Mouse (Mus musculus) fibroblast of lung, adult 2 months (primary cell): Measurements from ENCODE around the gene Wdr59.
"Not testable (repeated sequence)": the region's sequence is repeated elsewhere in the genome, so short reads cannot be mapped to it uniquely, and the experiment has no call there.

Experiments used
- DNase-seq: peaks from one replicate; pipeline ENCODE4 v3.0.0-alpha.2; 2011; ENCODE audit warnings: low read depth

The Wdr59 gene

GRCm38 (mm10) chr8:111537765-111538158, 15.9 kb upstream of the Wdr59 start:
- DNase-seq: no peak

- no peak for DNase-seq
Observed at GRCm38 (mm10) chr8:111536978-111537764, 15.3 kb upstream of the Wdr59 start.

DNA sequence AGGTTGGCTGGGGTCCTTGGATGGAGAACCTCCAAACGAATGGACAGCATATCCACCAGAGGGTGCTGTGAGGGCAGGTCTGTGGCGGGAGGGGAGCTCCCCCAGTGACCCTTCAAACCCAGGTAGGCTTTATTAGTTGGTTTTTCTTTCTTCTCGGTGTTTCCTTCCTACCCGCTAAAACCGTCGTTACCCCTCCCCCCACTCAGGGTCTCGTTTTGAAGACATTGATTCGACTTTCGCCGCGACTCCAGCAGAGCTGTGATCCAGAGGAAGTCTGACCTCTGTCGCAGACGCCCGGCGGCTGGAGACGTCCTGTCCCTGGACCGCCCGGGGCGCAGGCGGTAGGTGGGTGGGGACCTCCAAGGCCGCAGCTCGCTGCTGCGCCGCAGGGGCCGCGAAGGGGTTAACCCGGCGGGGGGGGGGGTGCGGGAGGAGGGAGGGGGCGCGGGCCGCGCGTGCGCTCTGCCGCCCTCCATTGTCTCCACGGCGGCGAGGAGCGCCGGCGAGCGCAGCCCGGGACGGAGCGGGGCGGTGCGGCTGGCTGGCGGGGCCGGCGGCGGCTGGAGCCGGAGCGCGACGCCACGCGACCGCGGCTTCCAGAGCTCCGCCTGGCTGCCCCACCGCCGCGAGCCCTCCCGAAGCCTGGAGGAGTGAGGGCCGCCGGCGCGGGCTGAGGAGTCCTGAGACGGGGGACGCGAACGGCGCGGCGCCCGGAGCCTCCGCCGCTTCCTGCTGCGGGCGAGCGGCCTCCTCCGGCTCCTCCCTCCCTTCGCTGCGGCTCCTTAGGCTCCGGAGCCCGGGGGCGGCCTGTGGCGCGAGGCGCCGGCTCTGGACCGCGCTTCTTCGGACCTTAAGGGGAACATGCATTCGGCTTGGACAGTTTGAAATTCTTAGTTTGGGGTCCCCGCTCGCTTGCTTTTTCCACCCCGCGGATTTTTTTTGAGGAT, 14.4 kb upstream of the Wdr59 start, which contains the start of gene Znrf1:
Gene Znrf1, plus strand, starts transcription at position 67 of the 947 bp plus-strand sequence.
- no peak for DNase-seq

DNA sequence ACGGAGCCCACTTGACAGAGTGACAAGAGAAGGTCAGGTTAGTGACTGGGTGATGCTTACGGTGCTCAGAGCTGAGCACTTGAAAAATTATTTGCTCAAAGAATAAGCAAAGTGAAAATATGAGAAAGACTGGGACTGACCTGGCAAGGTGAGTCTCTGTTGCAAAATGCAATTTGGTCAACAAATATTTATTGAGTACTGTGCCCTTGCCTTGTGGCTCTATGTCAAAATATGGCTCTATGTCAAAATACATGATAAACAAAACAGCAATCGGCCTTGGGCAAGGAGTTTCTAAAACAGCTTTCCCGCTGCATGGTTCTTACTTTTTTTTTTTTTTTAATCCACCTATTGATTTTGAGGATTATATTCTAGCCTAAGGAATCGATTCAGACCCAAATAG, 13.6 kb upstream of the Wdr59 start:
- DNase-seq: no peak

DNA sequence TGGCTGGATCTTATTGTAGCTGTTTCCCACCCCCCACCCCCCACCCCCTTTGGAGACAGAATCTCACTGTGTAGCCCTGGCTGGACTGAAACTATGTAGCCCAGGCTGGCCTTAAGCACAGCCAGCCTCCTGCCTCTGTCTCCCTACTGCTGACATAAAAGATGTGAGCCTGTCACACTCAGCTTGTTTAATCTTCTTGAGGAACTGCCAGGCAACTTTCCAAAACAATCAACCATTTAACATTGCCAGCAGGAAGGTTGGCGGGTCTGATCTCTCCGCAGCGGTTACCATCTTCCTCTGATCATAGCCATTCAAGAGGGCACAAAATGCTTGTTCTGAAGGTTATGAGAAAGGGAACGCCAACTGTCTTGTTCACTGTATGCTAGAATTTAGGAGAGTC, 11.6 kb upstream of the Wdr59 start:
- DNase-seq: no peak

- DNase-seq: no peak
Observed at GRCm38 (mm10) chr8:111531621-111532020, 9.7 kb upstream of the Wdr59 start.

DNA sequence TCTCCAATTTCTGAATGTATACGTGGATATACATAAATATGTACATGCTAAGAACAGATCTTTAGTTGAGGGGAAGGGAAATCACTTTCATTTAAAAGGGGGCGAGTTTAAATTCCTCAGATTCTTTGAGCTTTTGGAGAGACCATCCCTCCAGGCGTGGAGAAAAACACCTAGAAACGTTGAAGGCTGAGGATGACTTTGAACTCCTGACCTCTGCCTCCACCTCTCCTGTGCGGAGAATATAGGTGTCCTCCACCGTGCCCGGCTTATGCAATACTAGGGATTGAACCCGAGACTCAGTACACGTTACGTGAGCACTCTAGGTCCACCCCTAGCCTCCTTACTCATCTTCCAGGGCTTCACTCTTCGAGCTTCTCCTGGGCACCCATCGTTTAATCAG, 9.3 kb upstream of the Wdr59 start:
- DNase-seq: no peak

- DNase-seq: no peak
Observed at GRCm38 (mm10) chr8:111528071-111528470, 6.2 kb upstream of the Wdr59 start.

DNA sequence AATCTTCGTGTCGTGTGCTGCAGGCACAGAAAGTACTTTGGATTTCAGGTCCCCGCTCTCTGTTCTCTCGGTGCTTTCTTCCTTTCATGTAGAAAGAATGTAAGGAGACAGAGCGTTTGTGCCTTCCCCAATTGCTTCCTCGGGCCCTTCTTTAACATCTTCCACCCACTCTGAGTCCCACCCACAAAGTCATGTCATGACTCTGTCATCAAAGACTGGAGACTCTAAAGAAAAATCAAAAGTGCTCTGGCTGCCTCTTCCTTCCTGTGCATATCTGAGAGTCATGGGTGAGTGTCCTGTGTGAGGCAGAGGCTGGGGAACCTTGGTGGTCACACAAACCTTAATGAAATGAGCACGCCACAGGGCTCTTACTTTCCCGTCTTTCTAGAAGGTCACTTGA, 5.3 kb upstream of the Wdr59 start:
- no peak for DNase-seq

GRCm38 (mm10) chr8:111526403-111527024, 4.6 kb upstream of the Wdr59 start:
- DNase-seq: no peak

DNA sequence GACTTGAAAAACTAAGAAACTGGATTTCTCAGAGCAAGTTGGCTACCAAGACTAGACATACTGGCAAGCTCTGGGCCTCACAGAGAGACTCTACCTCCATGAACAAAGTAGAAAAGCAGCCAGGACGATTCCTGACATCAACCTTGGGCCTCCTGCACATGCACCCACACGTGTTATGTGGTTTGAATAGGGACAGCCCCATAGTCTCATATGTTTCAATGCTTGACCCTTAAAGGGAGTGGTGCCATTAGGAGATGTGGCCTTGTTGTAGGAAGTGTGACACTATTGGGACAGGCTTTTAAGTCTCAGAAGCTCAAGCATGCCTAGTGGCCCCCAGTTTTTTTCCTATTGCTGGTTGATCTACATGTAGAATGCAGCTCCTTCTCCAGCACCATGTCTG, 4.4 kb downstream of the Wdr59 start:
- no peak for DNase-seq

DNA sequence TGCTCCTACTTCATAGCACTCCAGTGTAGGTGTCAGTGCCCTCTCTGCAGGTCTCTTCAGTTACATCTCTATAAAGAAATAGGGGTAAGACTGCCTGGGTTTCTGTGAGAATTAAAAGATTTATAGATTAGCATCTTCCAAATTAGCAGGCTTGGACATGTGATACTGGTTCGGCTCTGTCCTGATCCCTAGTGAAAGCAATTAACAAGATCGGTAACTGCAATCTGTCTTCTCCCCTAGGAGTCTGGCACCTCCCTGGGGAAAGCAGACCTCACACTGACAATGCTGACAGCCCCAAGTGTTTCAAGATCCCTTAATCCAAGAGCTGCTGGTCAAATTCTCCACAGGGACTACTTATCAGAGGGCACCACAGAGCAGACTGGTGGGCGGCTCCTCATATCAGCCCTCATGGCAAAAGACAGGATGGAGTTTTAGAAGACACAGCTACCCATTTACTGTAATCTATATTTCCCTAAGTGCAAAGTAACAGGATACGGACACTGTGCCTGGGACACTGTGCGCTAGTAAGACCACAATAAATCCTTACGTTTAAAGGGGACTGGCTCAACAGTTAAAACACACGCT, 5.3 kb downstream of the Wdr59 start:
- no peak for DNase-seq

GRCm38 (mm10) chr8:111513446-111513845, 8.4 kb downstream of the Wdr59 start:
- no peak for DNase-seq

GRCm38 (mm10) chr8:111512941-111513340, 9.0 kb downstream of the Wdr59 start:
- no peak for DNase-seq

DNA sequence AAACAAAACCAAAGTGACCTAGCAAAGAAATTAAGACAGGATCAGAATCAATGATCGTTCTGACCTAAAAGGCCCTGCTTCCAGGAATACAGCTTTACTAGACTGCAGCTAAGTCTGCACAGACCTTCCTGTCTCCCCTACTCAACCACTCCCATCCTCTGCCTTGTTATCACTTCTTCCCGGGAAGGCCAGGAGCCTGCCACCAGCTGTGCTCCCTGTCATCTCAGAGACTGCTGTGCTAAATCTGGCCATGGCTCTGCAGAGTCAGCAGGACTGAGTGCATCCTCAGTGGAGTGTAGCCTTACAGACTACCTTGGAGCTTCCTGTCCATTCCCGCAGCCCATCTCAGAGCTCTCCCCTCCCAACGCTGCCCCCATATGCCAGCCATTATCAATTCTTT, 11.5 kb downstream of the Wdr59 start:
- DNase-seq: no peak

DNA sequence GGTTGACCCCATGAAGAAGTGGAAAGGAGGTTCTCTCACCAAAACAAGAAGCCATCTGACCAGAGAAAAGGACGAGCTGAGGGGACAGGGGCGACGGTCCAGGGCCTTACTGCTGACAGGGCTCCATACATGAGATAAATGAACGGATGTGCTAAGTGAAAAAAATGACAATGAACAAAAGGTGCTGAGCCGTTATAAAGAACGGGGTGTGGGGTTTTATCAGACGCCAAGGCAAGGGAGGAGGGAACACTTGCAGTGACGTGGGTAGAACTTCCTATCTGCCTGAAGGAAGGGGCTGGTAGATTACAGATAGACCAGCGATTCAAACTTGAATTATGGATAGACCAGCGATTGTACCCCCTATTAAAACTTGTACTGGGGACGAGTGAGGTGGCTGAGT, 12.6 kb downstream of the Wdr59 start:
- DNase-seq: no peak

GRCm38 (mm10) chr8:111508566-111508965, 13.3 kb downstream of the Wdr59 start:
- no peak for DNase-seq

- no peak for DNase-seq
Observed at GRCm38 (mm10) chr8:111501724-111502464, 20.0 kb downstream of the Wdr59 start.

DNA sequence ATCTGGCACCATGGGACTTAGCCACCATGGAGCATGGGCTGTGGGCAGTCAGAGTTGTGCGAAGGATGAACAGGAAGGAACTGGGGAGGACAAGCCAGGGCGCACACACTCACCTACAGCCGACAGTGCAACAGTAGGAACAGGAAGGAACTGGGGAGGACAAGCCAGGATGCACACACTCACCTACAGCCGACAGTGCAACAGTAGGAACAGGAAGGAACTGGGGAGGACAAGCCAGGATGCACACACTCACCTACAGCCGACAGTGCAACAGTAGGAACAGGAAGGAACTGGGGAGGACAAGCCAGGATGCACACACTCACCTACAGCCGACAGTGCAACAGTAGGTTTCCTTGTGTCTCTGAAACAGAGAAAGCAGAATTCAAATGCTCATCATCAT, 23.6 kb downstream of the Wdr59 start:
- DNase-seq: not testable (repeated sequence)

GRCm38 (mm10) chr8:111496326-111496725, 25.6 kb downstream of the Wdr59 start:
- DNase-seq: no peak

- no peak for DNase-seq
Observed at GRCm38 (mm10) chr8:111493176-111493575, 28.7 kb downstream of the Wdr59 start.
